Mouse (Mus musculus) neural tube, embryonic 12.5 days (tissue): ENCODE data around the gene Fnip1. TPM values are rescaled to one million over a fixed set of nuclear protein-coding genes. Genes with fewer than 3 reads are reported as not detected.
A peak's percentile ranks its signal among the peaks of the same experiment; 100 is the strongest.
"Not testable (repeated sequence)": the region's sequence is repeated elsewhere in the genome, so short reads cannot be mapped to it uniquely, and the experiment has no call there.

ENCODE experiments used
- ATAC-seq: fragments of 200-750 bp; cut with Nextera tagmentation; 2 replicates; pipeline ENCODE4 v1.8.0; 2017; ENCODE audit warnings: low read depth, mild to moderate bottlenecking, moderate TSS enrichment, moderate library complexity; ENCODE audit not compliant: low FRiP score
- H3K27ac ChIP-seq: fragments of 300-500 bp; sonication (generic); 2 replicates; pipeline ENCODE4 v1.5.1; 2016
- H3K27me3 ChIP-seq: fragments of 300-500 bp; sonication (generic); replicated peaks from 2 replicates; pipeline ENCODE4 v1.6.1; 2016; ENCODE audit warnings: mild to moderate bottlenecking
- H3K36me3 ChIP-seq: fragments of 300-500 bp; sonication (generic); 2 replicates; pipeline ENCODE4 v1.6.1; 2016; ENCODE audit warnings: mild to moderate bottlenecking
- H3K4me1 ChIP-seq: fragments of 300-500 bp; sonication (generic); 2 replicates; pipeline ENCODE4 v1.6.1; 2016
- H3K4me2 ChIP-seq: fragments of 300-500 bp; sonication (generic); replicated peaks from 2 replicates; pipeline ENCODE4 v1.6.1; 2016; ENCODE audit warnings: mild to moderate bottlenecking
- H3K4me3 ChIP-seq: fragments of 300-500 bp; sonication (generic); 2 replicates; pipeline ENCODE4 v1.5.1; 2016
- H3K9ac ChIP-seq: fragments of 300-500 bp; sonication (generic); 2 replicates; pipeline ENCODE4 v1.6.1; 2016; ENCODE audit warnings: mild to moderate bottlenecking
- H3K9me3 ChIP-seq: fragments of 300-500 bp; sonication (generic); 2 replicates; pipeline ENCODE4 v1.6.1; 2016; ENCODE audit warnings: mild to moderate bottlenecking
- WGBS: fragments of 180-500 bp; shearing (Covaris S2); methylation state at CpG from one replicate; pipeline ENCODE4 v1.1.7; 2016; 5-methylcytosine and 5-hydroxymethylcytosine counted together
- polyA plus RNA-seq: library from polyadenylated mRNA; unstranded; fragments of >200 nt; fragmentation: Nextera tagmentation; extraction: Ambion mirVana; gene quantifications from 2 replicates; pipeline ENCODE4 v1.2.1, GENCODE M21; 2016

The Fnip1 gene
- polyA plus RNA-seq, 1 experiment from 2014 or later = 11.6 TPM

DNA sequence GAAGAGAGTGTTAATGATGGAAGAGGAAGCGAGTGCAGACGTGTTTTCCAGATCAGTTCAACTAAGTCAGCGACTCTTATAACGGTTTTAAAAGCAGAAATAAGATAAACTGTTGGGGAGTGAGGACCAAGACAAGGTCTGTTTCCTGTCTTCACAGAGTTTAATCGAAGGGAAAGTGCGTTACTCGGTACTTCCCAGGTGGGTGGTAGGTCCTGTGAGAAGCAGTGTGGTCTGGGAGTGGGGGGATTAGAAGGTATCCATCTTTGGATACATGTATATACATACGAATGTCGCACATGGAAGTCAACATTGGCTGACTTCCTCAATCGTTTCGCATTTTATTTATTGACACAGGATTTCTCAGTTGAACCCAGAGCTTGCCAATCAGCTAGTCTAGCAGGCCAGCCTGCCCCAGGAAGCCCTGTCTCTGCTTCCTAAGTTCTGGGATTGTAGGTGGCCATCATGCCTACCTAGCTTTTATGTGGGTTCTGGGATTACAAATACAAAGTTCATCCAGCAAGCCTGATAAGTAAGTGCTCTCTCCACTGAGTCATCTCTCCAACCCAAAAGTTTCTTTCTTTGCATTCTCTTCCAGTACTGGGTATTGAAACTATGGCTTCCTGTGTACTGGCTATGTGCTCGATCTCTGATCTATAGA lies 10.2 kb upstream of the Fnip1 start:
- Histone ChIP-seq H3K9me3 (no peaks in the 10 kb centered on the region), H3K4me1 (no peaks in the 10 kb centered on the region), H3K9ac (no peak overlapping the region), H3K4me2 (no peak overlapping the region), H3K36me3 (no peaks in the 10 kb centered on the region), H3K27ac (no peak overlapping the region), H3K4me3 (no peak overlapping the region), H3K27me3 (no peaks in the 10 kb centered on the region)
- whole genome bisulfite sequencing = 84% methylated on average over 12 of the region's 12 CpGs
- no peak for ATAC-seq

DNA sequence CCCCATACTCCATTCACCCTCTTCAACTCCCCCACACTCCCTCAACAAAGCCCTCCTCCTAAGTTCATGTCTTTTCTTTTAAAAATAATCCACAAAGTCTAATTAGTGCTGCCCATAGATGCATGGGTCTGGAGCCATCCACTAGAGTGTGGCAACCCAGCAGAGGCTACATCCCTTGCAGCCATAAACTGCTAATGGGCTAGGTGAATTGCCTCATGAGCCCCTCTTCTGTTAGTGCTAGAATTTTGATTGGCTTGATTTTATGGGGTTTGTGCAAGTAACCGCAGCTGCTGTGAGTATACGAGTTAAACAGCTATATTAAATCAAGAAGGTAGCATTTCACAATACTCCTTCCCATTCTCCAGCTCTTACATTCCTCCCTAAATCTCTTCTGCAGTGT lies 8.8 kb upstream of the Fnip1 start:
- H3K4me1 ChIP-seq = no peaks in the 10 kb centered on the region
- H3K27me3 ChIP-seq = no peaks in the 10 kb centered on the region
- H3K36me3 ChIP-seq = no peaks in the 10 kb centered on the region
- H3K9me3 ChIP-seq = no peaks in the 10 kb centered on the region
- no peak overlapping the region for H3K4me2 ChIP-seq
- H3K4me3 ChIP-seq = no peak overlapping the region
- 29% methylated on average over 2 of the region's 2 CpGs for WGBS
- H3K9ac ChIP-seq = no peak overlapping the region
- ATAC-seq = no peak
- H3K27ac ChIP-seq = no peak overlapping the region

DNA sequence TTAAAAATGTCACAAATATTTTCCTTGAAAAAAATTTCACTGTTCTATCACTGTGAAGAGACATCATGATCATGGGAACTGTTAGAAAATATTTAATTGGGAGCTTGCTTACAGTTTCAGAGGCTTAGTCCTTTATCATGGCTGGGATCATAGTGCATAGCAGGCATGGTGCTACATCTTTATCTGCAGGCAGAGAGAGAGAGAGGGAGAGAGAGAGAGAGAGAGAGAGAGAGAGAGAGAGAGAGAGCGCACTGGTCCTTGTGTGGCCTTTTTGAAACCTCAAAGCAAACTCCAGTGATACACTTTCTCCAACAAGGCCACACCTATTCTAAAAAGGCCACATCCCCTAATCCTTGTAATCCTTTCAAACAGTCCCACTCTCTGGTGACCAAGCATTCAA lies 2.2 kb upstream of the Fnip1 start:
- Histone ChIP-seq H3K36me3 (no peaks in the 10 kb centered on the region), H3K27me3 (no peaks in the 10 kb centered on the region), H3K4me2 (no peak overlapping the region), H3K9me3 (no peaks in the 10 kb centered on the region), H3K27ac (no peak overlapping the region), H3K9ac (no peak overlapping the region), H3K4me3 (no peak overlapping the region), H3K4me1 (peaks cover 18% of the 10 kb centered on the region)
- 100% methylated on average over 1 of the region's 1 CpGs for WGBS
- ATAC-seq = no peak

GRCm38 (mm10) chr11:54437310-54437822 lies 633 bp upstream of the Fnip1 start:
- H3K9ac ChIP-seq = 0 out of 2 replicates have a peak overlapping the region, but pooled peaks have one; percentile 45

GRCm38 (mm10) chr11:54438366-54438781 lies 375 bp downstream of the Fnip1 start:
- H3K27me3 ChIP-seq = no peaks in the 10 kb centered on the region
- H3K36me3 ChIP-seq = no peaks in the 10 kb centered on the region
- no peak overlapping the region; the same call in 1 of the 2 replicates for H3K27ac ChIP-seq
- peak; percentile 85 for ATAC-seq
- H3K4me2 ChIP-seq = peak overlapping the region; percentile 71
- H3K9me3 ChIP-seq = no peaks in the 10 kb centered on the region
- under 1% methylated on average over 47 of the region's 47 CpGs for WGBS
- peak overlapping the region; percentile 86 for H3K9ac ChIP-seq
- peak overlapping the region; percentile 94 for H3K4me3 ChIP-seq
- H3K4me1 ChIP-seq = peaks cover 18% of the 10 kb centered on the region

More at GRCm38 (mm10) chr11:54437310-54437822, 633 bp upstream of the Fnip1 start:
- H3K27me3 ChIP-seq = no peaks in the 10 kb centered on the region
- H3K4me1 ChIP-seq = peaks cover 18% of the 10 kb centered on the region
- H3K27ac ChIP-seq = no peak overlapping the region
- no peaks in the 10 kb centered on the region for H3K9me3 ChIP-seq
- 69% methylated on average over 8 of the region's 8 CpGs for WGBS
- peak overlapping the region; percentile 94 for H3K4me3 ChIP-seq
- no peaks in the 10 kb centered on the region for H3K36me3 ChIP-seq
- ATAC-seq = no peak
- H3K4me2 ChIP-seq = peak overlapping the region; percentile 71

DNA sequence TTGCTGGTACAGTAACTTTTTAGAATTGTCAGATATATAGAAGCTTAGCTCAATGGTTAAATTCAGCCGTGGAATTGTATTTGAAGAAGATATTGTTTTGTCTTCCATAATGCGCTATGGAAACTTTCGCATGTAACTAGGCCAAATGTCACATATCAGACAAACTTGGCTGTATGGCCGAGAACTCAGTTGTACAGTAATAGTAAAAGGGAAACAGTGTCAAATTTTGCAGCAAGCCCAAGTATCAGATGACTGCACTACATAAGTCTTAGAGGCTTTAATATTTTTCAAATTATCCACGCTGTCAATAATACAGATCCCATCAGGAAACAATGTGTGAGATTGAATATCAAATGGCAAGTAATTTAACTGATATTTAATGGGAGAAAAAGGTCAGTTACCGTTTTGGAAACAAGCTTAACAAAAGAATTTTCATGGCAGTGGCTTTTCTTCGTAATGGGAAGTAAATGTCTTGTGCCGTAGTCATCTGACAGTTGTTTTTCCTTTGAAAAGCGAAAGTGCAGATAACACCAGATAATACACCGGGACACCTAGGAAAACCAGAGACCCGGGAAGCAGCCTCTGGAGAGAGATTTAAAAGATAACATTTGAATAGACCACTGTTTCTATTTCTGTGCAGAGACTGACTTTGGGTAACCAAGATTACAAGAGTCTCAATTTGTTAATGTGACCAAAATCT lies 1.1 kb downstream of the Fnip1 start:
- H3K9ac ChIP-seq = peak overlapping the region; percentile 86; the same call in 1 of the 2 replicates
- H3K36me3 ChIP-seq = no peaks in the 10 kb centered on the region
- H3K4me1 ChIP-seq = peaks cover 18% of the 10 kb centered on the region
- H3K4me3 ChIP-seq = peak overlapping the region; percentile 94
- H3K9me3 ChIP-seq = no peaks in the 10 kb centered on the region
- peak overlapping the region; percentile 71 for H3K4me2 ChIP-seq
- no peak for ATAC-seq
- WGBS = 52% methylated on average over 11 of the region's 11 CpGs
- H3K27ac ChIP-seq = no peak overlapping the region
- H3K27me3 ChIP-seq = no peaks in the 10 kb centered on the region

- 0 out of 2 replicates have a peak overlapping the region, but pooled peaks have one; percentile 86 for H3K9ac ChIP-seq
- no peaks in the 10 kb centered on the region for H3K9me3 ChIP-seq
- no peaks in the 10 kb centered on the region for H3K36me3 ChIP-seq
- no peaks in the 10 kb centered on the region for H3K27me3 ChIP-seq
- no peak overlapping the region for H3K4me3 ChIP-seq
- ATAC-seq = no peak
- peak overlapping the region; percentile 71 for H3K4me2 ChIP-seq
- 69% methylated on average over 3 of the region's 3 CpGs for WGBS
- H3K4me1 ChIP-seq = peaks cover 18% of the 10 kb centered on the region
- no peak overlapping the region for H3K27ac ChIP-seq
Measured at GRCm38 (mm10) chr11:54439691-54440029, 1.7 kb downstream of the Fnip1 start.

GRCm38 (mm10) chr11:54450757-54451156 lies 12.8 kb downstream of the Fnip1 start:
- H3K9ac ChIP-seq, H3K4me3 ChIP-seq, H3K4me1 ChIP-seq, H3K4me2 ChIP-seq, H3K27me3 ChIP-seq, H3K27ac ChIP-seq, ATAC-seq, H3K9me3 ChIP-seq, H3K36me3 ChIP-seq: not testable (repeated sequence)
- 90% methylated on average over 3 of the region's 3 CpGs for WGBS

GRCm38 (mm10) chr11:54454516-54454915 lies 16.5 kb downstream of the Fnip1 start:
- no peaks in the 10 kb centered on the region for H3K27me3 ChIP-seq
- WGBS = 90% methylated on average over 1 of the region's 1 CpGs
- no peaks in the 10 kb centered on the region for H3K9me3 ChIP-seq
- H3K4me2 ChIP-seq = no peak overlapping the region
- H3K9ac ChIP-seq = no peak overlapping the region
- H3K4me3 ChIP-seq = no peak overlapping the region
- H3K27ac ChIP-seq = no peak overlapping the region
- H3K36me3 ChIP-seq = no peaks in the 10 kb centered on the region
- H3K4me1 ChIP-seq = no peaks in the 10 kb centered on the region
- no peak for ATAC-seq

- Histone ChIP-seq H3K27ac (no peak overlapping the region), H3K9me3 (no peaks in the 10 kb centered on the region), H3K36me3 (no peaks in the 10 kb centered on the region), H3K4me3 (no peak overlapping the region), H3K4me1 (no peaks in the 10 kb centered on the region), H3K27me3 (no peaks in the 10 kb centered on the region), H3K4me2 (no peak overlapping the region), H3K9ac (no peak overlapping the region)
- WGBS = 67% methylated on average over 2 of the region's 2 CpGs
- no peak for ATAC-seq
Measured at GRCm38 (mm10) chr11:54456875-54457274, 18.9 kb downstream of the Fnip1 start.

DNA sequence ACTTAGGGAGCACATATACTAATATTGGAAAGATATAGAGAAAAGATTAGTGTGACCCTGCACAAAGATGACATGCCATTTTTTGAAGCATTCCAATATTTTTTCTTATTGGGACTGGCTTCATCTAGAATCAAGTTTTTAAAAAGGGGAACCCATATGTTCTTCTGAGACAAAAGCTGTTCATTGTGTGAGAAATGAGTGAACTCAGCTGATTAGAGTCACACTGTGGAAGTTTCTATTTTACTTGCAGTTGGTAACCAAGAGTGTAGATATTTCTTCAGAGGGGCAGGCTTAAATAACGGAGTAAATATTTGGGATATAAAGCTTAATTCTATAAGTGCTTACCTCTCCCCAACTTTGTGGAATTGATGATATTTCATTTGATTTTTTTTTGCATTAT lies 20.2 kb downstream of the Fnip1 start:
- H3K4me2 ChIP-seq = no peak overlapping the region
- H3K36me3 ChIP-seq = no peaks in the 10 kb centered on the region
- no peaks in the 10 kb centered on the region for H3K4me1 ChIP-seq
- WGBS = 98% methylated on average over 1 of the region's 1 CpGs
- no peak overlapping the region for H3K9ac ChIP-seq
- no peak overlapping the region for H3K4me3 ChIP-seq
- no peak for ATAC-seq
- H3K27me3 ChIP-seq = no peaks in the 10 kb centered on the region
- no peak overlapping the region for H3K27ac ChIP-seq
- H3K9me3 ChIP-seq = no peaks in the 10 kb centered on the region

DNA sequence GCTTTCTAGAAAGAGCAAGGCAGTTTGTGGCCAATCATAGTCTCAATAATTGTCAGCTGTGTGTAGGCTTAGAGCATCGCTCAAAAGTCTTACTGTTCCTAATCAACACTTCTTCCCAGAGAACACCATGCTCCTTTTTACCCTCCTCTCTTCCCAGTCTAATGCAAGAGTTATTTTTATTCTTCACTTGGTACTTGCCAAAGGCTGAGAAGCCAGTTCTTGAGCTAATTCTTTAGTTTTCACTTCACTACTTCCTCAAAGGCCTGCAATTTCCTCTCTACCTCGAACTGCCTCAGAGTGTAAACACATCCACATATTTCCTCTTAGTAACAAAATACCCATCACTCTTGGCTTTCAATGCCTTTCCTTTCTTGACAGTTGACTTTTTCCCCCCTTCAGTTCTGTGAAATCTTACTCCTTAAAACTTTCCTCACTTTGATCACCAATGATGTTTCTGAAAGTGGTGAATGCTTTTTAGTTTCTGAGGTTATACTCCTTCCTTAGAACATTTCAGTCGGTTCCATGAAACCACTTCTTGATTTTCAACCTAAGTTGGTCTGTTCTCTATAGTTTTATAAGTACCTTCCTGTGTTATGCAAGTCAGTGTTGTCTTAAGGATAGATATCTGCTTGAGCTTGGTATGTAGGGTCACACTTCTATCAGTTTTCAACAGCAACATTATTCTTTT lies 26.7 kb downstream of the Fnip1 start:
- H3K4me2 ChIP-seq = no peak overlapping the region
- no peak for ATAC-seq

More for the DNA sequence above, 26.7 kb downstream of the Fnip1 start:
- no peaks in the 10 kb centered on the region for H3K9me3 ChIP-seq
- no peaks in the 10 kb centered on the region for H3K4me1 ChIP-seq
- no peak overlapping the region for H3K4me3 ChIP-seq
- H3K27me3 ChIP-seq = no peaks in the 10 kb centered on the region
- no peak overlapping the region for H3K27ac ChIP-seq
- H3K9ac ChIP-seq = no peak overlapping the region
- WGBS = 76% methylated on average over 3 of the region's 3 CpGs
- 0 out of 2 replicates have a peak, but pooled peaks cover 3% of the 10 kb centered on the region for H3K36me3 ChIP-seq
